In the genomic region with DNA sequence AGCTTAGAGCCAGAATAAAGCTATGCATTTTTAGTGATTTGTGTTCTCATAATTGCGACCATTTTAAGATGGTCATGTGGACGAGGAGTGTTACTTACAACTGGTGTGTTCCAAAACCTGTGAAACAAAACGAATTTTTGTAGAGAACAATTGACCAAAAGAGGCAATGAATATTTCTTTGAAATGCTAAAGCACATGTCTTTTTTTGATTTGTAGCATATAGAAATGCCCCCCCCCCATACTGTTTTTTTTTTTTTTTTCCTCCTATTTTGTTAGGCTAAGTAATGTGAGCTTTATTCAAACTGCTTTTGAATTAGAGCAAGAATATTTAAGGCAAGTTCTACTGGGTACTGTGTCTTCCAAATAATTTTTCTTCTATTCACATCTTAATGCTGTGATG, we compare ENCODE assay signal across 8 mouse cellular contexts. TPM values are rescaled to one million over a fixed set of nuclear protein-coding genes. Genes with fewer than 3 reads are reported as not detected.
DNase-seq lines count a peak whose midpoint lies in the region; ATAC-seq lines count a peak whose summit lies in the region.

No protein-coding gene starts in this region.

- H3K9me3 ChIP-seq in heart, embryonic 14.5 days (ENCODE audit: control insufficient read depth, low read length), result no peaks in the 10 kb centered on the region
- H3K9me3 ChIP-seq in heart, embryonic 11.5 days (replicated peaks; ENCODE audit: control insufficient read depth, low read length), result no peaks in the 10 kb centered on the region
- H3K9me3 ChIP-seq in hindbrain, embryonic 15.5 days, result no peaks in the 10 kb centered on the region
- H3K9me3 ChIP-seq in midbrain, embryonic 12.5 days, result no peaks in the 10 kb centered on the region

- no peak overlapping the region for H3K4me3 ChIP-seq in heart, embryonic 14.5 days (ENCODE audit: control insufficient read depth in 1 of 2, insufficient read depth in 1 of 2, low read depth in 1 of 2, low read length in 2 of 2)
- H3K4me3 ChIP-seq in heart, embryonic 11.5 days (ENCODE audit: low read depth, low read length), result no peak overlapping the region
- peak overlapping the region; percentile 95 for H3K4me3 ChIP-seq in hindbrain, embryonic 15.5 days
- peak overlapping the region; percentile 20 for H3K4me3 ChIP-seq in midbrain, embryonic 12.5 days

- WGBS in heart, embryonic 14.5 days, result 71% methylated on average over 3 of the region's 3 CpGs
- WGBS in heart, embryonic 11.5 days (ENCODE audit: insufficient replicate concordance), result 61% methylated on average over 3 of the region's 3 CpGs
- WGBS in hindbrain, embryonic 15.5 days, result 22% methylated on average over 3 of the region's 3 CpGs
- WGBS in midbrain, embryonic 12.5 days, result 50% methylated on average over 3 of the region's 3 CpGs

- H3K4me1 ChIP-seq in heart, embryonic 14.5 days (ENCODE audit: control insufficient read depth in 2 of 2, insufficient read depth in 2 of 2, low read length in 2 of 2), result peaks cover 10 to 47% of the 10 kb centered on the region in 2 experiments
- H3K4me1 ChIP-seq in heart, embryonic 11.5 days (ENCODE audit: control insufficient read depth, insufficient read depth, low read length), result peaks cover 27% of the 10 kb centered on the region
- H3K4me1 ChIP-seq in hindbrain, embryonic 15.5 days (replicated peaks), result peaks cover 52% of the 10 kb centered on the region
- H3K4me1 ChIP-seq in midbrain, embryonic 12.5 days, result peaks cover 40% of the 10 kb centered on the region

- H3K9ac ChIP-seq in heart, embryonic 14.5 days (ENCODE audit: low read length), result no peak overlapping the region
- no peak overlapping the region for H3K9ac ChIP-seq in heart, embryonic 11.5 days (ENCODE audit: low read depth, low read length)
- H3K9ac ChIP-seq in hindbrain, embryonic 15.5 days, result no peak overlapping the region
- no peak overlapping the region for H3K9ac ChIP-seq in midbrain, embryonic 12.5 days (replicated peaks)

- no peak overlapping the region for H3K27ac ChIP-seq in heart, embryonic 14.5 days (replicated peaks in 1 of 2; ENCODE audit: control insufficient read depth in 1 of 2, insufficient read depth in 1 of 2, low read depth in 2 of 2, low read length in 2 of 2)
- H3K27ac ChIP-seq in heart, embryonic 11.5 days (ENCODE audit: low read depth, low read length), result no peak overlapping the region
- no peak overlapping the region for H3K27ac ChIP-seq in hindbrain, embryonic 15.5 days (replicated peaks)
- no peak overlapping the region for H3K27ac ChIP-seq in midbrain, embryonic 12.5 days (replicated peaks)

- no peaks in the 10 kb centered on the region for H3K27me3 ChIP-seq in heart, embryonic 14.5 days (ENCODE audit: control insufficient read depth, insufficient read depth, low read length)
- no peaks in the 10 kb centered on the region for H3K27me3 ChIP-seq in heart, embryonic 11.5 days (ENCODE audit: control insufficient read depth, insufficient read depth, low read length)
- H3K27me3 ChIP-seq in hindbrain, embryonic 15.5 days, result no peaks in the 10 kb centered on the region
- no peaks in the 10 kb centered on the region for H3K27me3 ChIP-seq in midbrain, embryonic 12.5 days

- peak overlapping the region; percentile 63 for H3K4me2 ChIP-seq in heart, embryonic 14.5 days (ENCODE audit: low read length)
- no peak overlapping the region; the same call in 1 of the 2 replicates for H3K4me2 ChIP-seq in heart, embryonic 11.5 days
- H3K4me2 ChIP-seq in hindbrain, embryonic 15.5 days, result peak overlapping the region; percentile 65
- peak overlapping the region; percentile 61 for H3K4me2 ChIP-seq in midbrain, embryonic 12.5 days (replicated peaks)

- H3K36me3 ChIP-seq in heart, embryonic 14.5 days (ENCODE audit: control insufficient read depth, insufficient read depth, low read length), result no peaks in the 10 kb centered on the region
- no peaks in the 10 kb centered on the region for H3K36me3 ChIP-seq in heart, embryonic 11.5 days (ENCODE audit: control insufficient read depth, insufficient read depth, low read length)
- H3K36me3 ChIP-seq in hindbrain, embryonic 15.5 days, result no peaks in the 10 kb centered on the region
- no peaks in the 10 kb centered on the region for H3K36me3 ChIP-seq in midbrain, embryonic 12.5 days

- no peak for ATAC-seq in heart, embryonic 14.5 days (ENCODE audit: insufficient number of reproducible peaks, insufficient read depth, low FRiP score, low read depth)
- no peak for ATAC-seq in heart, embryonic 11.5 days (replicated peaks; ENCODE audit: insufficient number of reproducible peaks, low FRiP score, low TSS enrichment)
- ATAC-seq in hindbrain, embryonic 15.5 days (ENCODE audit: low FRiP score, low read depth), result no peak
- ATAC-seq in midbrain, embryonic 12.5 days (ENCODE audit: low FRiP score, low read depth), result no peak
- no peak for ATAC-seq in CD4-positive, CD25-positive, alpha-beta regulatory T cell, adult 4 months

- peak; percentile 14 for DNase-seq in MN1 (ENCODE audit: low spot score)
- no peak for DNase-seq in left cerebral cortex, adult 9 months (ENCODE audit: low spot score in 2 of 2)
- no peak for DNase-seq in urinary bladder, adult 18-20 months (ENCODE audit: low spot score in 2 of 2)

RNA-seq across cellular contexts. Expression of a gene that starts 3.8 kb away (rescaled TPM):
- polyA plus RNA-seq in heart, embryonic 14.5 days (2014; fragmentation: Nextera tagmentation; extraction: Ambion mirVana), result 8.7 and 9.1 TPM in 2 replicates
- polyA plus RNA-seq in heart, embryonic 11.5 days (2014; fragmentation: Nextera tagmentation; extraction: Ambion mirVana), result 7.4 and 8.2 TPM in 2 replicates
- 12.5 and 14.3 TPM in 2 replicates for polyA plus RNA-seq in hindbrain, embryonic 15.5 days (2015; fragmentation: Nextera tagmentation; extraction: Ambion mirVana)
- 17.4 and 19.0 TPM in 2 replicates for polyA plus RNA-seq in midbrain, embryonic 12.5 days (2016; fragmentation: Nextera tagmentation; extraction: Ambion mirVana)
- 10 to 100 TPM; 12.5 to 16.0 TPM for polyA plus RNA-seq in CD4-positive, CD25-positive, alpha-beta regulatory T cell, adult 4 months (2017; shearing (Covaris generic))

Comparison
In these comparisons a context has a peak if more than half of its experiments do, and no peak if none do; other contexts are left out.
1. H3K4me3 ChIP-seq: peak in hindbrain, embryonic 15.5 days (single experiment) and midbrain, embryonic 12.5 days (single experiment); none in heart, embryonic 14.5 days (0 of 2) and heart, embryonic 11.5 days (single experiment).